Mouse (Mus musculus) hindbrain, embryonic 12.5 days (tissue): Measurements from ENCODE around the gene Gdpd3. TPM values are rescaled to one million over a fixed set of nuclear protein-coding genes. Genes with fewer than 3 reads are reported as not detected.
"Not testable (repeated sequence)": the region's sequence is repeated elsewhere in the genome, so short reads cannot be mapped to it uniquely, and the experiment has no call there.

Experiments
- ATAC-seq: fragments of 200-750 bp; cut with Nextera tagmentation; 2 replicates; pipeline ENCODE4 v1.8.0; 2017; ENCODE audit warnings: moderate TSS enrichment; ENCODE audit not compliant: low FRiP score
- H3K27ac ChIP-seq: fragments of 300-500 bp; sonication (generic); 2 replicates; pipeline ENCODE4 v1.5.1; 2016; ENCODE audit warnings: mild to moderate bottlenecking
- H3K27me3 ChIP-seq: fragments of 300-500 bp; sonication (generic); 2 replicates; pipeline ENCODE4 v1.6.1; 2016; ENCODE audit warnings: mild to moderate bottlenecking
- H3K36me3 ChIP-seq: fragments of 300-500 bp; sonication (generic); 2 replicates; pipeline ENCODE4 v1.6.1; 2016; ENCODE audit warnings: mild to moderate bottlenecking
- H3K4me1 ChIP-seq: fragments of 300-500 bp; sonication (generic); 2 replicates; pipeline ENCODE4 v1.6.1; 2016
- H3K4me2 ChIP-seq: fragments of 300-500 bp; sonication (generic); replicated peaks from 2 replicates; pipeline ENCODE4 v1.6.1; 2016; ENCODE audit warnings: mild to moderate bottlenecking
- H3K4me3 ChIP-seq: fragments of 300-500 bp; sonication (generic); 2 replicates; pipeline ENCODE4 v1.5.1; 2016; ENCODE audit warnings: mild to moderate bottlenecking
- H3K9ac ChIP-seq: fragments of 300-500 bp; sonication (generic); 2 replicates; pipeline ENCODE4 v1.6.1; 2016; ENCODE audit warnings: mild to moderate bottlenecking, moderate library complexity
- H3K9me3 ChIP-seq: fragments of 300-500 bp; sonication (generic); replicated peaks from 2 replicates; pipeline ENCODE4 v1.6.1; 2016; ENCODE audit warnings: mild to moderate bottlenecking
- WGBS: fragments of 180-500 bp; shearing (Covaris S2); methylation state at CpG from one replicate; pipeline ENCODE4 v1.1.7; 2016; 5-methylcytosine and 5-hydroxymethylcytosine counted together
- polyA plus RNA-seq: library from polyadenylated mRNA; unstranded; fragments of >200 nt; fragmentation: Nextera tagmentation; extraction: Ambion mirVana; gene quantifications from 2 replicates; pipeline ENCODE4 v1.2.1, GENCODE M21; 2016

Gene Gdpd3
- 1.4 TPM in 2 replicates for polyA plus RNA-seq

- WGBS = 94% methylated on average over 16 of the region's 16 CpGs
- H3K4me2 ChIP-seq = no peak within 1 kb of the TSS
- H3K27me3 ChIP-seq = no peaks in the 10 kb centered on the region
- H3K4me1 ChIP-seq = peaks cover 17% of the 10 kb centered on the region
- H3K27ac ChIP-seq = no peak within 1 kb of the TSS
- peaks cover 82% of the 10 kb centered on the region for H3K36me3 ChIP-seq
- no peak within 1 kb of the TSS for H3K9ac ChIP-seq
- no peaks in the 10 kb centered on the region for H3K9me3 ChIP-seq
- ATAC-seq = no peak
- no peak within 1 kb of the TSS for H3K4me3 ChIP-seq
Measured at GRCm38 (mm10) chr7:126766201-126766600, at the start of gene Gdpd3. TSS of gene Gdpd3 (plus strand) at chr7:126766334.

DNA sequence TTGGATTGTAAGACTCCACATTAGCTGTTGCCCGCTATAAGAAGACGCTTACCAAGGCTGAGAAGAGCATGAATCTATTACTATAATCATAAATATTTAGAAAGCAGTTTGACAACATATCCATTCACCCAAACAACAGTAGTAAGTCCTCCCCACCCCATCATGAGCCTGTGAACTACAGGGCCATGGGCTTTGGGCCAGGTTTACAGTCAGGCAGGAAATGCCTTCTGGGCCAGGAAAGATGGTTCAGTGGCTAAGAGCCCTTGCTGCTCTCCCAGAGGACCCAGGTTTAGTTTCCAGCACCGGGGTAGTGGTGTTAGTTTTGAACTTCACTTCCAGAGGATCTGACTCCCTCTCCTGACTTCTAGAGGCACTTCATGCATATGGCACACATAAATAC is 48.6 kb upstream of the Gdpd3 start:
- no peak overlapping the region for H3K27ac ChIP-seq
- no peak overlapping the region for H3K4me2 ChIP-seq
- no peak overlapping the region for H3K4me3 ChIP-seq
- H3K36me3 ChIP-seq = no peaks in the 10 kb centered on the region
- no peak for ATAC-seq
- WGBS = 92% methylated on average over 3 of the region's 3 CpGs
- H3K9me3 ChIP-seq = no peaks in the 10 kb centered on the region
- no peaks in the 10 kb centered on the region for H3K4me1 ChIP-seq
- H3K27me3 ChIP-seq = no peaks in the 10 kb centered on the region
- no peak overlapping the region for H3K9ac ChIP-seq

DNA sequence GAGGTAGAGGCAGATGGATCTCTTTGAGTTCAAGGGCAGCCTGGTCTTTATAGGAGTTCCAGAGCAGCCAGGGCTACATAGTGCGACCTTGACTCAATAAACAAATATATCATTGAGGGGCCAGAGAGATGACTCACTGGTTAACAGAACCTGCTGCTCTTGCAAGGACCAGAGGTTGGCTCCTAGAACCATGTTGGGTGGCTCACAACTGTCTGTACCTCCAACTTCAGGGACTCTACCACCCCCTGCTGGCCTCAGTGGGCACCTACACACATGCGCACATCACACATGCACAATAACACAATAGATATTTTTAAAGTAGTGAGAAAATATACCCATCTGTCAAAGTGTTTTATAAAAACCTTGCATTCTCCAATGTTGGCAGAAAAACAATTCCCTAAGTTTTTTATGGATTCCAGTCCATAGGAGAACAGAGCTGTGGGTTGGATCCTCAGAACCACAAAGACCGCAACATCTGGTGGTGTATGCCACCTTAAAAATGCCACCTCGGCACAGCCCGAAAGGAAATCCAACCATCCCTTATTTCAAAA is 47.3 kb upstream of the Gdpd3 start:
- Histone ChIP-seq H3K4me1 (no peaks in the 10 kb centered on the region), H3K36me3 (no peaks in the 10 kb centered on the region), H3K9ac (no peak overlapping the region), H3K4me3 (no peak overlapping the region), H3K4me2 (no peak overlapping the region), H3K27ac (no peak overlapping the region), H3K27me3 (no peaks in the 10 kb centered on the region), H3K9me3 (no peaks in the 10 kb centered on the region)
- no peak for ATAC-seq
- 95% methylated on average over 5 of the region's 5 CpGs for WGBS

DNA sequence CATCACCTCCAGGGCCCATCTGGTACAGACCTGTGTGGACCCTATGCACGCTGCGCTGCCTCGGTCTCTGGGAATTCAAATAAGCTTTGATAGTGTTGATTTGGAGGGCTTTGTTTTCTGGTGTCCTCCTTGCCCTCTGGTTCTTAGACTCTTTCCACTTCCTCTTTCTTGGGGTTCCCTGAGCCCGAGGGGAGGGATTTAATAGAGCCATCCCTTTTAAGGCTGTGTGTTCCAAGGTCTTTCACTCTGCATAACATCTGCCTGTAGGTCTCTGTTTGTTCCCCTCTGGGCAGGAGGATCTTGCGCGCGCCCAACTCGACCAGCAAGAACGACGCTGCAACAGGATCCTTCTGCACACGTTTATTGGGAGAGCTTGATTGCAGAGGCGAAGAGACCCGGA is 44.5 kb upstream of the Gdpd3 start:
- no peaks in the 10 kb centered on the region for H3K9me3 ChIP-seq
- H3K27me3 ChIP-seq = no peaks in the 10 kb centered on the region
- no peak overlapping the region for H3K4me2 ChIP-seq
- H3K9ac ChIP-seq = no peak overlapping the region
- no peak overlapping the region for H3K27ac ChIP-seq
- no peaks in the 10 kb centered on the region for H3K4me1 ChIP-seq
- ATAC-seq = no peak
- H3K4me3 ChIP-seq = no peak overlapping the region
- no peaks in the 10 kb centered on the region for H3K36me3 ChIP-seq
- 92% methylated on average over 13 of the region's 13 CpGs for WGBS

DNA sequence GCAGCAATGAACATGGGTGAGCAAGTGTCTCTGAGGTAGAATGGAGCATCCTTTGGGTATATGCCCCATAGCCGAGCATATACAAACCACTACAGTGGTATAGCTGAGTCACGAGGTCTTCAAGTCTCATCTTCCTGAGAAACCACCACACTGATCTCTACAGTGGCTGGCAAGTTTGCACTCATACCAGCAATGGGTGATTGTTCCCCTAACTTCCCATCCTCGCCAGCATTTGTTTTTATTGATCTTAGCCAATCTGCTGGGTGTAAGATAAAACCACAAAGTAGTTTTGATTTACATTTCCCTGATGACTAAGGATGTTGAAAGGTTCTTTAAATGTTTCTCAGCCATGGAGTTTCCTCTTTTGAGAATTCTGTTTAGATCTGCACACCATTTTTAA is 41.1 kb upstream of the Gdpd3 start:
- no peaks in the 10 kb centered on the region for H3K9me3 ChIP-seq
- no peaks in the 10 kb centered on the region for H3K36me3 ChIP-seq
- no peak for ATAC-seq
- H3K9ac ChIP-seq = no peak overlapping the region
- no peak overlapping the region for H3K4me2 ChIP-seq
- H3K27me3 ChIP-seq = no peaks in the 10 kb centered on the region
- H3K4me1 ChIP-seq = no peaks in the 10 kb centered on the region
- H3K27ac ChIP-seq = no peak overlapping the region
- 73% methylated on average over 3 of the region's 3 CpGs for WGBS
- no peak overlapping the region for H3K4me3 ChIP-seq

DNA sequence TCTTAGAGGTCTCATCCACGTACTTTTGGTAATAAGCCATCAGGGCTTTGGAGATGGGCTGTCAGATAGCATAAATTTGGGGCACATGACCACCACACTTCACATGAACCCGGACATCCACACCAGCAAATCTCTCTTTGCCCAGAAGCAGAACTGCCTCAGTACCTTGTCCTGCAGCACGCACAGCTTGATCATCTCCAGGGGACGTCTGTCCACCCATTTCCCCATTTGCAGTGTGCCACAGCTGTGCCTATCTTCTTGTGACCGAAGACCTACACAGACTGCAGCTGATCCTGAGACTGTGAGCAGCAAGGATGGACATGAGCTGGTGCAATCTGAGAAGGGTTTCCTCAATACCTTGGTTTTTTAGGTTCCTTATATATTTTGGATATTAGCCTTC is 40.5 kb upstream of the Gdpd3 start:
- WGBS = 88% methylated on average over 5 of the region's 5 CpGs
- no peak for ATAC-seq
- Histone ChIP-seq H3K27me3 (no peaks in the 10 kb centered on the region), H3K36me3 (no peaks in the 10 kb centered on the region), H3K9ac (no peak overlapping the region), H3K4me1 (no peaks in the 10 kb centered on the region), H3K27ac (no peak overlapping the region), H3K4me2 (no peak overlapping the region), H3K9me3 (no peaks in the 10 kb centered on the region), H3K4me3 (no peak overlapping the region)

GRCm38 (mm10) chr7:126730256-126730789 is 35.8 kb upstream of the Gdpd3 start:
- not testable (repeated sequence) for H3K9me3 ChIP-seq, H3K27me3 ChIP-seq, H3K4me3 ChIP-seq, H3K4me1 ChIP-seq, H3K4me2 ChIP-seq, H3K36me3 ChIP-seq, H3K9ac ChIP-seq, H3K27ac ChIP-seq, ATAC-seq
- WGBS = 84% methylated on average over 4 of the region's 4 CpGs

DNA sequence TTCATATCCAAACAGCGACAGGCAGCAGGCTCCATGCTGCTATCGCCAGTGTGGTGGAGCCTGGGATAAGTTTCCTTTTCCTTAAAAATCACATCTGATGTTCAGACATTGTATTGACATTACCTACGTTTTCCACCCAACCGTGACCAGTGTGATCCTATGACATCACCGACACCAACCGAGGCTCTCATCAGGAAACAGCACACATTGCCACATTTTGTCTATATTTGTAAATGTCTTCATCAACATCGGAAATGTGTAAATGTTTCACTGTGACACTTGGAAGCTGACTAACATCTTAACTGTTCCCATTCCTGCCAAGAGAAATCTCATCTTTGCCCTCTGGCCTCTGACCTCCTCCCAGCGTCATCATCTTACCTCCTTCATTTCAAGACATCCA is 30.0 kb upstream of the Gdpd3 start:
- no peak for ATAC-seq
- no peaks in the 10 kb centered on the region for H3K36me3 ChIP-seq
- peaks cover 6% of the 10 kb centered on the region; the same call in 1 of the 2 replicates for H3K4me1 ChIP-seq
- no peak overlapping the region for H3K4me2 ChIP-seq
- WGBS = 78% methylated on average over 8 of the region's 8 CpGs
- no peak overlapping the region for H3K9ac ChIP-seq
- H3K27ac ChIP-seq = no peak overlapping the region
- H3K9me3 ChIP-seq = no peaks in the 10 kb centered on the region
- no peaks in the 10 kb centered on the region for H3K27me3 ChIP-seq
- no peak overlapping the region for H3K4me3 ChIP-seq

GRCm38 (mm10) chr7:126739551-126739950 is 26.6 kb upstream of the Gdpd3 start:
- Histone ChIP-seq H3K9me3 (no peaks in the 10 kb centered on the region), H3K36me3 (no peaks in the 10 kb centered on the region), H3K4me2 (no peak overlapping the region), H3K9ac (no peak overlapping the region), H3K27me3 (no peaks in the 10 kb centered on the region), H3K27ac (no peak overlapping the region), H3K4me3 (no peak overlapping the region), H3K4me1 (peaks cover 6% of the 10 kb centered on the region; the same call in 1 of the 2 replicates)
- ATAC-seq = no peak
- WGBS = 83% methylated on average over 17 of the region's 17 CpGs

DNA sequence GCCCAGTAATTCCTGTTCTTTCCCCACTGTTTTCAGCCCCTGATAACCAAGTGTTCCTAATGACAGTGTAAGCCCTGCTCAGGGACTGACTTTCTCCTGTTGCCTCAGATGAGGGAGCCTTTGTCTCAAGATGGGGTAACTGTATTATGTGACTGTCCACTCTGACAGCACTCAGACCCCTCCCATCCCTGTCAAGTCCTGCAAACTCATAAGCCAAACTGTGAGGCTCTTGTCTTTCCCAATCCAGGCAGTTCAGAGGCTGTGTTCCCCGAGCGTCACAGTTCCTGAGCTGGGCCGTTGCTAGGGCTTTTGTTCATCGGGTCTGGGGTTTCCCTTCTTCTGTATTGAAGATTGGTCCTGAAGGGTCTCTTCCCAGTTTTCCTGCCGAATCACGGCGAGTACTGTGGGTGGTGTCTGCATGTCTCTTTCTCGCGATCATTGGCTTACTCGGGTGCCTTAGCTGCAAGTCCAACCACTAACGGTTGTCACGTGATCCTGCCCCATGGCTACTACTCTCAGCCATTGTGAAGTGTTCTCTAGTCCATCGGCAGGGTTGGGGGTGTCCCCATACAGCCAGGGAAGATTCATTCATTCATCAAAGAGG is 25.9 kb upstream of the Gdpd3 start:
- no peak overlapping the region for H3K27ac ChIP-seq
- WGBS = 78% methylated on average over 13 of the region's 13 CpGs
- no peaks in the 10 kb centered on the region for H3K27me3 ChIP-seq
- H3K4me1 ChIP-seq = peaks cover 6% of the 10 kb centered on the region; the same call in 1 of the 2 replicates
- no peaks in the 10 kb centered on the region for H3K36me3 ChIP-seq
- no peak overlapping the region for H3K9ac ChIP-seq
- no peak overlapping the region for H3K4me3 ChIP-seq
- no peaks in the 10 kb centered on the region for H3K9me3 ChIP-seq
- no peak for ATAC-seq
- H3K4me2 ChIP-seq = no peak overlapping the region

GRCm38 (mm10) chr7:126740977-126741376 is 25.2 kb upstream of the Gdpd3 start:
- H3K4me2 ChIP-seq = no peak overlapping the region
- no peaks in the 10 kb centered on the region for H3K27me3 ChIP-seq
- peaks cover 6% of the 10 kb centered on the region; the same call in 1 of the 2 replicates for H3K4me1 ChIP-seq
- no peak for ATAC-seq
- no peaks in the 10 kb centered on the region for H3K9me3 ChIP-seq
- no peak overlapping the region for H3K4me3 ChIP-seq
- H3K27ac ChIP-seq = no peak overlapping the region
- H3K9ac ChIP-seq = no peak overlapping the region
- H3K36me3 ChIP-seq = no peaks in the 10 kb centered on the region
- 87% methylated on average over 5 of the region's 5 CpGs for WGBS

DNA sequence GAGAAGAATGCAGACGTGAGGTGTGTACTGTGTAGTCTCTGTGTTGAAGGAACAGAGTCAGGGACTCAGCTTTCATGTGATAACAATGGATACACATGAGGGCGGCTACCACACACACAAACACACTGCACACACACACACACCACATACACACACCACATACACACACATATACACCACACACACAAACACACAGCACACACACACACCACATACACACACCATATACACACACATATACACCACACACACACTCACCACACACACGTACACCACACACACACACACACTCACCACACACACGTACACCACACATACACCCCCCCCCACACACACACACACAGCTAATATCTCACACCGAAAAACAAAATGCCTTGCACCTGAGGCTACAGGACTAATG is 24.7 kb upstream of the Gdpd3 start:
- H3K4me1 ChIP-seq = peaks cover 6% of the 10 kb centered on the region; the same call in 1 of the 2 replicates
- WGBS = 89% methylated on average over 5 of the region's 5 CpGs
- no peak overlapping the region for H3K27ac ChIP-seq
- H3K27me3 ChIP-seq = no peaks in the 10 kb centered on the region
- H3K9me3 ChIP-seq = no peaks in the 10 kb centered on the region
- no peak overlapping the region for H3K4me2 ChIP-seq
- H3K9ac ChIP-seq = no peak overlapping the region
- no peaks in the 10 kb centered on the region for H3K36me3 ChIP-seq
- ATAC-seq = no peak
- no peak overlapping the region for H3K4me3 ChIP-seq

DNA sequence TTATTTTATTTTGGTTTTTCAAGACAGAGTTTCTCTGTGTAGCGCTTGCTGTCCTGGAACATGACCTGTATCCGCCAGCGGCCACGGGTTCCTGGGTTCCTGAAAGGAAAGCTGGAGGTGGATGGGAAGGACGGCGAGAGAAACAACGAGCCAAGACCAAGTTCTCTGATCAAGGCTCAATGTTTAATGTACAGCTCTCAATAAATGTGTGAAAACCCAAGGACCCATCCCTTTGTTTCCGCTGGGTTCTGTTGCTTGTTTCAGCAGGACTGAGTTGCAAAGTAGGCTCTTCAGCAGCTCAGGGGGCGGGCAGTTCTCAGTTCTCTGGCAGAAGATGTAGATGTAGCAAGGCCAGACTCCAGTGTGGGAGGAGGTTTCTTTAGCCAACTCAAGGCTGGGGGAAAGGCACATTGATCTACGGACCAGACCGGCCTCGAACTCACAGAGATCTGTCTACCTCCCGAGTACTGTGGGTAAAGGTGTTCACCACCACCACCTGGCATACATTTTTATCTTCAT is 24.1 kb upstream of the Gdpd3 start:
- no peak for ATAC-seq
- H3K27ac ChIP-seq = no peak overlapping the region
- 90% methylated on average over 13 of the region's 13 CpGs for WGBS
- H3K27me3 ChIP-seq = no peaks in the 10 kb centered on the region
- H3K9ac ChIP-seq = no peak overlapping the region
- H3K4me3 ChIP-seq = no peak overlapping the region
- H3K4me2 ChIP-seq = no peak overlapping the region
- peaks cover 6% of the 10 kb centered on the region; the same call in 1 of the 2 replicates for H3K4me1 ChIP-seq
- no peaks in the 10 kb centered on the region for H3K36me3 ChIP-seq
- no peaks in the 10 kb centered on the region for H3K9me3 ChIP-seq
